Mouse (Mus musculus): Measurements from ENCODE around the gene Cort.

Cort gene

DNA sequence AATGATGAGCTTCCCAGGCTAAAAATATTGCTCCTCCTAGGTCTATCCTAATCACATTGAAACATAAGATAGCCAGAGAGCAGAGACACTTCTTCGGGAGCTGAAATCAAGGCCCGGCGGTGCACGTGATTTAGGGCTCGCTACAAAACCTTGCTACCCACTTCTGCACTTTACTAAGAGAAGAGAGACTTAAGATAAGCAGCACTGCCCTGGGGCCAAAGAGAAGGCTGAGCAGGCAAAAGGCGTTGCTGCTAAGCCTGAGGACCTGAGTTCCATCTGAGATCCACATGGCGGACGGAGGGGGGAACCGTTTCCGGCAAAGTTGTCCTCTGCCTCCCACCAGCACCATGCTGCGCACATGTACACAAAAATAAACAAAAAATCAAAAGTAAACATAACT lies 28.0 kb downstream of the Cort start:
- DNase-seq (ENCODE audit: low spot score), result no peak

DNA sequence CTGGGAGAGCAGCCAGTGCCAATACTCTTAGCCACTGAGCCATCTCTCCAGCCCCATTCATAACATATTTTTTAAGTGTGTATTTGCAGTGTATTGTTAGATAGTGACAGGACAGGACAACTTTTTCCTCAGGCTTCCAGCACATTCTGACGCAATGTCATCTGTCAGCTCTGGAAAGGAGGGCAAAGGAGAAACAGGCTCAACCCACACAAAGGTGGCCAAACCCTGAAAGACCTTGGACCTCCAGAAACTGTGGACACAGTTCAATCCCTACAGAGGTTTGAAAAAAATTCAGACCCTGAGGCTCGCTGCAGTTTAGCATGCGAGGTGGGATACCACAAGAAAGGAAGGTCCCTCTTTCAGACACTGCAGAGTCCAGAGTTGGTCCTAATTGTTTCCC lies 28.6 kb downstream of the Cort start:
- DNase-seq (ENCODE audit: low spot score), result no peak

DNA sequence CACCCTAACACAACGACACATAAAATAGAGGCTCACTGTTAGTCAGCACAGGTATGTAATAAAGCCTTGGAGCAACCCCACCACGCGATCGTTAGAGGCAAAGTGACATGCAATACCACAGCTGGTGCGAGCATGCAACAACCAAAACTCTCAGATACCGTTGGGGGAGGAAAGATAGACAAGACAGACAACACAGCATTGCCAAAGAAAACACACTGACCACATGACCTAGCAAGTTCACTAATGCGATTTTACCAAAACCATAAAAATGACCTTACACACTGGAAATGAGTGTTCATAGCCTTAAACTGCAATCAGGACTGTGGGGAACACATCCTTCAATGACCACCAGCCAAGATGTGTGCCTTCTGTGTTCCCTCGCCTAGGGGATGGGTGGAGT lies 35.2 kb downstream of the Cort start:
- no peak for DNase-seq (ENCODE audit: low spot score)

DNA sequence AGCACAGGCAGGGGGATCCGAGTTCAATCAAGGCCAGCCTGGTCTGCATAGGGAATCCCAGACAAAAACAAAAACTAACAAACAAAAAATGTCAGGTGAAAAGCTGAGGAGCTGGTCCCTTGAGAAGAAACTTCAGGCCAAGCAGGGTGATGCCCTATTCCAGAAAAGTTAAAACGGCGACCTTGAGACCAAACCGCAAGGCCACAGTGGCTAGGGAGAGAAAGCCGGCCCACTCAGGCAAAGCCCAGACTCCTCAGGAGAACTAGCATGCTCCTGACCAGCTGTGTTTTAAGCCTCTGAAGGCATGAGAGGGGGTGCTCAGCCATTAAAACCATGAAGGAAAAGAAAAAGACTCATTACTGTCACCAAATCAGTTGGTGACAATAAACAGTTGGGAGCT lies 41.2 kb downstream of the Cort start:
- no peak for DNase-seq (ENCODE audit: low spot score)

DNA sequence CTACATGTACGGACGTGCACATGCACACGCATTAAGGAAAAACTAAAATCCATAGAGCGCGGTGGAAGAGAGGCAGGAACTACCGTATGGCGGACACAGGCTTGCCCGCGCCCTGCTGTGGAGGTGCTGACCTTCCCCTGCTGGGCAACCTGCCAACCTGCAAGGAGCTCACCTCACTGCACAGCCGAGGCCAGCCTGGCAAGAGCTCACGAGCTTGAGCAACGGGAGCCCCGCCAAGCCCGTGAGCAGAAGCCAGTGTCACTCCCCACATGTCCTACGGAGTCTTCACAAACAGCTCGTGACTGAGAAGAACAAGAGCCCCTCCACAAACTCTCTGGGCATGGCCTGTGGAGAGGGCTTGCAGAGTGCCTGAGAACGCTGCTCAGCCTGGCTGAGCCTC lies 45.0 kb downstream of the Cort start:
- DNase-seq (ENCODE audit: low spot score), result no peak

DNA sequence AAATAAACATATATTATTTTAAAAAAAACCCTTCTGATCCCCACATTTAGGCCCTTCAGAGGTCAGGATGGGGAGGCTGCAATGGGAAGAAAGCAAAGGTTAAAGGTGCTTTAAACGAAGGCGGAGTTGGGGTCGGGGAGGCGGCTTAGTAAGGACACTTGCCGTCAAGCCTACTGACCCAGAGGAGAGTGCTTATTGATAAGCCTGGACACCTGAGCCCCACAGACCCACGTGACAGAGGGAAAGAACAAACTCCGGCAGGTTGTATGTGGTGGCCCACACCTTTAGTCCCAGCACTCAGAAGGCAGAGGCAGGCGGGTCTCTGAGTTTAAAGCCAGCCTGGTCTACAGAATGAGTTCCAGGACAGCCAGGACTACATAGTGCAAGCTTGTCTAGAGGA lies 46.5 kb downstream of the Cort start:
- no peak for DNase-seq (ENCODE audit: low spot score)

DNA sequence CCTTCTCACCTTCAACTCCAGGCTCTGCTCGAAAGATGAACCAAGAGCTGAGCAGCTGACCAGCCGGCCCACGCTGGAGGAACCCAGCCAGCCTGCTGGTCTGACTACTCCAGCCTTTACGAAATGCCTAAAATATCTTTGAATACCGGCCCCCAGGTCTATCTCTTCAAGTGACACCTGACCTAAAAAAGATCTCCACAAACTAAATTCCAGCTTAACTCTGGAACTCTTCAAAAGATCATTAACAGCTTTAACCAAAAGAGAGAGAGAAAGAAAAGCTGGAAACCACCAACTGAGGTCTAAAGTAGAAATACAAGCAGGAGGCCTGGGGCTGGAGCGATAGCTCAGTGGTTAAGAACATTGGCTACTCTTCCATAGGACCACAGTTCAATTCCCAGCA lies 46.9 kb downstream of the Cort start:
- DNase-seq (ENCODE audit: low spot score), result no peak

DNA sequence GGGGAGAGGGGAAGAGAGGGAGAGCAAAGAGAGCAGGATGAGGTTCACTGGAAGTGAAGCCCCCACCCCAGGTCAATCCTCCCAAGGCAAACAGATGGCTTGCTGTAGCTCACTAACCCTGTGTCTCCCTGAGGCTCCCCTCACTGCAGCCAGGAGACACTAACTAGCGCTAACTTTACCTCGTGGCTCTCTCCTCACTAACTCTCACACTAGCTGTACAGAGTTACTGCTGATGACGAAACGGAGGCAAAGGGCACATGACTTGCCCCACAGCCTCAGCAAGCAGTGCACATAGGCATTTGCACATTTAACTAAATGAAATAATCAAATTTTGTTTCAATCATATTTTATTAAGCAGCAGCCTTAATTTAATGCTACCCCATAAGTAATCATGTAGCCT lies 48.3 kb downstream of the Cort start:
- DNase-seq (ENCODE audit: low spot score), result no peak

DNA sequence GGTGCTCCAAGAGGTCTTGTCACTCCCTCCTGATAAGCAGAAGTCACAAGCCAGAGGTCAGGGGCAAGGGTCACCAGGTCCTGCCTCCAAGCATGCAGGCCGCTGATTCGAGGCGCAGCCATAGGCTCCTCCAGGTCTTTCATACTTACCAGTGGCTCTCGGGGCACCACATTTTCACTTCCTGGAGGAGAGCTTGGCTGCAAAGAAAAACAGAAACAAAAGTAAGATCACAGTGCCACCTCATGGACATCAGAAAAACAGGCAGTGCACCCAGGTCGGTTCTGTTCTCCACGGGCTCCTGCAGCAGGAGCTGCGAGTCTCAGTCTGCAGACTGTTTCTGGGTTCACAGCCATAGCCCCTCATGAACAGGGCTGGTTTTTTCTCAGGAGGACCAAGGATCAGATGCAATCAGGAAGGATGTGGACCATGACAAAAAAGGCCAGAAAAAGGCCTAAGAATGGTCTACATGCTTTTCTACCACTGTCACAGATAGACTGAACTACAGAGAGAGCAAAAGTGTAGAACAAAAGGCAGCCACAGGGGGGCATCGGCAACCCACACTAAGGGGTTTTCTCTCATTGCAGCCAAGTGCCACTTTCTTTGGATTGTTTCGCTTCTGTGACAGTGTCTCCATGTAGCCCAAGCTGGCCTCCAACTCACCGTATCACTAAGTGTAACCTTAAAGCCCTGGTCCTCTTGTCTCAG lies 50.5 kb downstream of the Cort start:
- DNase-seq (ENCODE audit: low spot score), result peak; percentile 42

DNA sequence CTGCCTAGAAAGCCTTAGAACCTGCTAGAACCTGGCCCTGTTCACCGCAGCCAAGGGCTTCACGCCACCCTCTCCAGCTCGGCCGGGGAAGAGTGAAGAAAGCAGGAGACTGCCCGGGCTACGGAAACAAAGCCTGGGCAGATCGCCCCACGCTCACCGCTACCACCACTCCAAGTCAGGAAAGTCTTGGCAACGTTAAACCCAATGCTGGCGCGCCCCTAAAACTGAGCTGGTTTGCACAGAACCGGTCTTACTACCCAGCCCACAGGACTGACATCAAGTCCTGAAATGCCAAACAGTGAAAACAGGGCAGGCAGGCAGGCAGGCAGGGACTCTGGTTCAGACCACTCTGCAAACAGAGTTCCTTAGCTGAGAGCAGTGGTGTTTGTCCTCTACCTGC lies 51.5 kb downstream of the Cort start:
- DNase-seq (ENCODE audit: low spot score), result no peak

Measured in spleen, adult 12 weeks (tissue).